Mouse (Mus musculus): ENCODE measurements around the gene Zbtb46.

- TF ChIP-seq CTCF (IDR thresholded peaks at IDR 0.05; ENCODE audit: low read depth, low read length) (no peak), POLR2A (IDR thresholded peaks at IDR 0.05; ENCODE audit: insufficient read depth, low read length) (no peak), EP300 (IDR thresholded peaks at IDR 0.05; ENCODE audit: insufficient read depth, low read depth, low read length) (no peak)
Observed at GRCm38 (mm10) chr2:181492206-181492605, 33.0 kb upstream of the Zbtb46 start.

Measured in ES-Bruce4 (cell line).